Mouse (Mus musculus) ovary, postnatal 36 days (tissue): Measurements from ENCODE around the gene Mrpl45.
"Not testable (repeated sequence)": the region's sequence is repeated elsewhere in the genome, so short reads cannot be mapped to it uniquely, and the experiment has no call there.

Experiments used
- DNase-seq: peaks from one replicate; pipeline ENCODE4 v3.0.0; 2022; ENCODE audit warnings: low spot score, mixed read lengths

The Mrpl45 gene

GRCm38 (mm10) chr11:97315504-97316503 lies at the start of gene Mrpl45:
Gene Mrpl45 (plus strand): TSS chr11:97315716.
- peak; percentile 99 for DNase-seq

DNA sequence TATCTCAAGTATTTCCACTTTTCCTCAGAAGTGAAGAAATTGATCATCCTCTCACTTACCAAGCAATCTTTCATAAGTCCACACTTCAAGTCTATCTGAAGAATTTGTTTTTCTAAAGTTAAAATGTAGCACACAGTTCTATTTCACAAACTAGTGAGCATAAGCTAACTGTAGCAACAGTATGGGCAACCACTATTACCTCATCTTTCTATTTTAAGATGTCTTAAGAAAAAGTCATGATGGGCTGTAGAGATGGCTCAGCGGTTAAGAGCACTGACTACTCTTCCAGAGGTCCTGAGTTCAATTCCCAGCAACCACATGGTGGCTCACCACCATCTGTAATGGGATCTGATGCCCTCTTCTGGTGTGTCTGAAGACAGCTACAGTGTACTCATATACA lies 49.0 kb upstream of the Mrpl45 start:
- not testable (repeated sequence) for DNase-seq

DNA sequence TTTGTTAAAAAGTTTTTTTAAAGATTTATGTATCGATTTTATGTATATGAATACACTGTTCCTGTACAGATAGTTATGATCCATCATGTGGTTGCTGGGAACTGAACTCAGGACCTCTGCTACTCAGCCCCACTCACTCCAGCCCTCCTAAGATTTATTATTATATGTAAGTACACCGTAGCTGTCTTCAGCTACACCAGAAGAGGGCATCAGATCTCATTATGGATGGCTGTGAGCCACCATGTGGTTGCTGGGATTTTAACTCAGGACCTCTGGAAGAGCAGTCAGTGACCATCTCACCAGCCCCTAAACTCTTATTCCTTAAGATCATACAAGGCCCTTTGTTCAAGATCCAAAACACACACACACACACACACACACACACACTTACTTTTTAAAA lies 45.5 kb upstream of the Mrpl45 start:
- not testable (repeated sequence) for DNase-seq

DNA sequence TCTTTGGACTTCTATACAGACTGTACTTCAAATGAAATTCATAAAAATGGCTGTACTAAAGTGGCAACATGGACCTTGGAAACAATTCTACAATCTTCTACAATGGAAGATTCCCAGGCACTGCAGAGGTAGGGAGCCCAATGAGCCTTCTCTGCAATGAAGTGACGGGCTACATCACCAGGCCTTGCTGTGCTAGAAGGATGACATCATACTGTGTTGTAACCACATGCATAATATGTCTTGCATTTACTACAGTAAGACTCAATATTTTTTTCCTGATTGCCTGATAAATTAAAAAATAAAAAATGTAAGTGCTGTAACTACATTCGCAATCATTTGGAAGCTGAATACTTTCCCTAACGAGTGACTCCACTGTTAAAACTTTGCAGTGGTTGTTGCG lies 42.7 kb upstream of the Mrpl45 start:
- DNase-seq, result no peak

DNA sequence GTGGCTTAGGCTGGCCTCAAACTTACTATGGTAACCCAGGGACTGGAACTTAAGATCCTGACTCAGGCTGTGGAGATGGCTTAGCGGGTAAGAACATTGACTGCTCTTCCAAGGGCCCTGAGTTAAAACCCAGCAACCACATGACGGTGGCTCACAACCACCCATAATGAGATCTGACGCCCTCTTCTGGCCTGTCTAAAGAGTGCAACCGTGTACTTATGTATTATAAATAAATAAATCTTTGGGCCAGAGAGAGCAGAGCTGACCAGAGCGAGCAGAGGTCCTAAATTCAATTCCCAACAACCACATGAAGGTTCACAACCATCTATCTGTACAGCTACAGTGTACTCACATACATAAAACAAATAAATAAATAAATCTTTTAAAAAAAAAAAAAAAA lies 41.9 kb upstream of the Mrpl45 start:
- no peak for DNase-seq

GRCm38 (mm10) chr11:97274947-97275346 lies 40.6 kb upstream of the Mrpl45 start:
- DNase-seq, result not testable (repeated sequence)

DNA sequence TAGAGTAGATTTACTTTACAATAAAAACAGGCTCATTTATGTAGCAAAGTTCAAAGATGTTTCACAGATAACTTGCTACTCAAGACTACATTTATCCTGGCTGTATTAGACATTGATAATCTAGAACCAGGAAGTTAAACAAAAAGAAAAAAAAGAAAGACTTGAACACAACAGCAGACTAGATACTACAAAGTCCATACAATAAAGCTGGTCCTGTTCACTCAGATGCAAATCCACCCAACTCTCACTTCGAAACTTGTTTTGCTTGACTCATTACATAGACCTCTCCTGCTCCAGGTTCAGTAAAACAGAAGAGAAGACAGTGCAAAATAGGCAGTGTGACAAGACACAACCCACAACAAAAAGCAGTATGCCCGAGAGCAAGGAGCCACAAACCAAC lies 40.2 kb upstream of the Mrpl45 start:
- DNase-seq, result no peak

DNA sequence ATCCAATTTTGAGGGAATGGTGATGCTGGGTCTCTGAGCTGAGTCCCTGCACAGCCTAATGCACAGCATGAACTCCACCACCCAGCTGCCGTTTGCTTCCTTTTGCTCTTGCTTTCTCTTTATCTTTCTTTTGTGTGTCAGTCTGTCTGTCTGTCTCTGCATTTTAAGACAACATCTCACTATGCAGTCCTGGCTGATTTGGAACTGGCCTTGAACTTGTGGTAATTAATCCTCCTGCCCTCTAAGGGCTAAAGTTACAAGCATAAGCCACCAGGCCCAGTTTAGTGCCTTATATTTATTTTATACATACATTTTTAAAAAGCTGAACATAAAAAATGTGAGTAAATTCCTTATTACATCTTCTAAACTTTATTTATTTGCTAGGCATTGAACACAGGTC lies 39.5 kb upstream of the Mrpl45 start:
- DNase-seq, result no peak

GRCm38 (mm10) chr11:97277166-97277565 lies 38.4 kb upstream of the Mrpl45 start:
- DNase-seq, result no peak

- no peak for DNase-seq
Observed at GRCm38 (mm10) chr11:97278456-97278855, 37.1 kb upstream of the Mrpl45 start.

GRCm38 (mm10) chr11:97279040-97279404 lies 36.5 kb upstream of the Mrpl45 start:
- no peak for DNase-seq

GRCm38 (mm10) chr11:97279405-97280215 lies 35.9 kb upstream of the Mrpl45 start:
- DNase-seq, result peak; percentile 59

GRCm38 (mm10) chr11:97280216-97280861 lies 35.2 kb upstream of the Mrpl45 start, which contains the start of gene Npepps:
Gene Npepps (minus strand): TSS chr11:97280638.
- peak; percentile 82 for DNase-seq

DNA sequence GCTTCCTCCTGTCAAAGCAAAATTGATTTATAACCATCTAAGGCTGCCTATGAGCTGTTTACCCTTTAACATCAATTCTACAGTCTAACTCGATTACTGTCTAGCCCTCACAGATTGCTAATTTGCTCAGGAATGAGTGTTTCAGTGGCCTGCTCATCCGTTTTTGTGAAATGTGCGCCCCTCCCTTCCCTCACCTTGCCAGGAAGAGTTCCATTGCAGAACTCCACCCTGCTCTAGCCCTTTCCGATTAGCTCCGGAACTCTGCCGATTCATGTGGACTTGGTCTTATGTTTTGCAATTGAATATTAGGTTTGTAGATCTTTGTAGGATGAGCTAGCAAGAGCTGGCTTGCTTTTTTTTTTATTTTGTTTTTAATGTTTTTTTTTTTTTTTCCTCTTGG lies 33.3 kb upstream of the Mrpl45 start:
- no peak for DNase-seq

- no peak for DNase-seq
Observed at GRCm38 (mm10) chr11:97284854-97285253, 30.7 kb upstream of the Mrpl45 start.

- no peak for DNase-seq
Observed at GRCm38 (mm10) chr11:97285852-97286775, 29.4 kb upstream of the Mrpl45 start.

GRCm38 (mm10) chr11:97286973-97287372 lies 28.5 kb upstream of the Mrpl45 start:
- no peak for DNase-seq

- DNase-seq, result no peak
Observed at GRCm38 (mm10) chr11:97287643-97288042, 27.9 kb upstream of the Mrpl45 start.

DNA sequence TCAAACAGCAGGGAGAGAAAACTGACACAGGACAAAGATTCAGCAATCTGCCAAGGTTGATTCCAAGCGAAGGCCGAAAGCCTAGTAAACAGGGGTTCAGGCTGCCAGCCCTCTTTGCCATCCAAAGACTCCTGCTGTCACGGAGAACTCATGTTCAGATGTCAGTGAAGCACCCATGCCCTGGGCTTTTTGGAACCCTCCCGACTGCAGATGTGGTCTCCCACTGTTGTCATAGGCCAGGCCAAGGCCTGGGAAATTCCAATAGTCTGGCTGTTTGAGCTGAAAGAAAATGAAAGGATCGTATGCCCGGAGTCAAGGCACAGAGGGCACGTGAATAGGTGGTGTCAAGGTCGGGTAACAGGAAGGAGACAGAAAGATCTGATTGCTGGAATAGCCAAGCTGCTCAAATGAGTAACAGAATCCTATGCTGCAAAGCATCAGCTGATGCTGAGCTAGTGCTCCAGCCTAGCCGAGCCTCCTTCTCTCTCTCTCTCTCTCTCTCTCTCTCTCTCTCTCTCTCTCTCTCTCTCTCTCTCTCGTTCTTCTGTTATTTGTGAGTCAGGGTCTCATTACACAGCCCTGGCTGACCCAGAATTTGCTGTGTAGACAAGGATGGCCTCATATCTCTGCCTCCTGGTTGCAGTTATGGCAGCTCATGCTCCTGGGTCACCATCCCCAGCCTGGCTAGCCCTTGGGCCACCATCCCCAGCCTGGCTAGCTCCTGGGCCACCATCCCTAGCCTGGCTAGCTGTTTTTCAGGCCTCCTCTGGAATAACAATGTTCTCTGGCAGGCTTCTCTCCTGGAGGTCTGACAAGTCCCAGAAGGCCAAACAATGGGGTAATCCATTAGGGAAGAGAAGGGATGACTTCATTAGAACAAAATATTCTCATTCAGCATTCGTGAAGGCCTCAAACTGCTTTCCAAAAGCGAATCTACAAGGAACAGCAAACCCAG lies 26.0 kb upstream of the Mrpl45 start:
- no peak for DNase-seq

DNA sequence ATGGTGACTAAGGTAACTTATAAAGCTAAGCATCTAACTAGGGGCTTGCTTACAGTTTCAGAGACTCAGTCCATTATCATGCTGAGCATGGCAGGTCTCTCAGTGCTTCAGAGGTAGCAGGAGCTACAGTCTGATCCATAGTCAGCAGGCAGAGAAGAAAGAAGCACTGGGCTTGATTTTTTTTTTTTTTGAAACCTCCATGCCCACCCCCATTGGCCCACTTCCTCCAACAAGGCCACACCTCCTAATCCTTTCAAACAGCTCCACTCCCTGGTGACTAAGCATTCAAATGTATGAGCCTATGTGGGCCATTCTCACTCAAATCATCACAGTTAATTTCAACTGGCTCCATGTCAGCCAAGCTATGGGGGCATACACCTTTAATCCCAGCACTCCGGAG lies 22.8 kb upstream of the Mrpl45 start:
- no peak for DNase-seq
